20 mouse cellular contexts compared by ENCODE assay signal in genomic region chr3:142740896-142741295, GRCm38 (mm10). TPM values are rescaled to one million over a fixed set of nuclear protein-coding genes. Genes with fewer than 3 reads are reported as not detected.
DNase-seq lines count a peak whose midpoint lies in the region; ATAC-seq and TF ChIP-seq lines count a peak whose summit lies in the region.
"Had no signal": no experiment of that assay in that cellular context is flagged by ENCODE, and none has a peak within 500 bp of the region (broad histone marks: within the 10 kb centered on the region; RNA-seq: fewer than 3 reads in every experiment).

No protein-coding gene starts in this region.

- no peak for ATAC-seq in kidney, postnatal 0 days (replicated peaks; ENCODE audit: low FRiP score, low read depth)
- no peak for ATAC-seq in erythroblast, adult 5-6 weeks (replicated peaks; ENCODE audit: low FRiP score, poor library complexity, severe bottlenecking)
- ATAC-seq: forebrain, embryonic 13.5 days; intestine, embryonic 15.5 days had no signal

- H3K4me2 ChIP-seq in kidney, postnatal 0 days (ENCODE audit: low read length), result no peak overlapping the region
- H3K4me2 ChIP-seq: forebrain, embryonic 13.5 days; hindbrain, embryonic 14.5 days; intestine, embryonic 15.5 days; kidney, embryonic 15.5 days; stomach, embryonic 15.5 days had no signal

- no peaks in the 10 kb centered on the region for H3K9me3 ChIP-seq in kidney, postnatal 0 days (replicated peaks; ENCODE audit: low read length)
- H3K9me3 ChIP-seq: forebrain, embryonic 13.5 days; intestine, embryonic 15.5 days; kidney, embryonic 15.5 days; stomach, embryonic 15.5 days had no signal

- H3K27me3 ChIP-seq in kidney, postnatal 0 days (ENCODE audit: insufficient read depth, low read length), result no peaks in the 10 kb centered on the region
- H3K27me3 ChIP-seq: CH12.LX; forebrain, embryonic 13.5 days; intestine, embryonic 15.5 days; kidney, embryonic 15.5 days; stomach, embryonic 15.5 days had no signal

- H3K36me3 ChIP-seq in kidney, postnatal 0 days (ENCODE audit: insufficient read depth, low read length), result no peaks in the 10 kb centered on the region
- H3K36me3 ChIP-seq: intestine, embryonic 15.5 days; stomach, embryonic 15.5 days had no signal

- no peak overlapping the region for H3K9ac ChIP-seq in kidney, postnatal 0 days (ENCODE audit: low read depth, low read length)
- H3K9ac ChIP-seq: forebrain, embryonic 13.5 days; hindbrain, embryonic 14.5 days; intestine, embryonic 15.5 days; kidney, embryonic 15.5 days; stomach, embryonic 15.5 days had no signal

- H3K4me1 ChIP-seq in kidney, postnatal 0 days (replicated peaks; ENCODE audit: insufficient read depth, low read length), result no peaks in the 10 kb centered on the region
- peaks cover 10% of the 10 kb centered on the region for H3K4me1 ChIP-seq in brown adipose tissue, adult 24 weeks (ENCODE audit: control insufficient read depth, insufficient read depth, insufficient read length, low read length)
- H3K4me1 ChIP-seq: forebrain, embryonic 13.5 days; intestine, embryonic 15.5 days; kidney, embryonic 15.5 days; stomach, embryonic 15.5 days had no signal

- DNase-seq in kidney, postnatal 0 days (ENCODE audit: low spot score), result peak; percentile 17
- no peak for DNase-seq in kidney, postnatal 10 days
- DNase-seq in left cerebral cortex, adult 18-20 months (ENCODE audit: low spot score in 2 of 2), result peak; percentile 54 to 61
- DNase-seq in right cerebral cortex, postnatal 14 days, result peak; percentile 19
- DNase-seq in spleen, postnatal 4 days (ENCODE audit: low spot score in 2 of 2), result no peak
- DNase-seq: cerebellum, adult 11-12 months; cerebellum, postnatal 14 days; embryo, embryonic 11 days; heart, postnatal 36 days; layer of hippocampus, postnatal 36 days; liver; spleen, adult 18-20 months had no signal

- 50% methylated on average over 7 of the region's 7 CpGs for WGBS in kidney, postnatal 0 days

- H3K27ac ChIP-seq in kidney, postnatal 0 days, result no peak overlapping the region
- peak overlapping the region; percentile 98 for H3K27ac ChIP-seq in brown adipose tissue, adult 24 weeks (replicated peaks; ENCODE audit: low read depth, low read length)
- H3K27ac ChIP-seq: forebrain, embryonic 13.5 days; hindbrain, embryonic 14.5 days; intestine, embryonic 15.5 days; kidney, embryonic 15.5 days; stomach, embryonic 15.5 days had no signal

- no peak for TF ChIP-seq CTCF in kidney, postnatal 0 days (IDR thresholded peaks at IDR 0.05; ENCODE audit: low read depth)

- no peak overlapping the region for H3K4me3 ChIP-seq in kidney, postnatal 0 days (replicated peaks; ENCODE audit: low read depth, low read length)
- H3K4me3 ChIP-seq in brown adipose tissue, adult 24 weeks (ENCODE audit: insufficient read depth, low read depth, low read length), result no peak overlapping the region
- H3K4me3 ChIP-seq: forebrain, embryonic 13.5 days; intestine, embryonic 15.5 days; kidney, embryonic 15.5 days; stomach, embryonic 15.5 days had no signal

RNA-seq across cellular contexts. Expression of gene Gtf2b, which starts 23.9 kb away (rescaled TPM):
- polyA plus RNA-seq in kidney, postnatal 0 days (2015; fragmentation: Nextera tagmentation; extraction: Ambion mirVana), result 79.0 and 84.9 TPM in 2 replicates
- 24.0 and 27.2 TPM in 2 replicates for polyA plus RNA-seq in brown adipose tissue, adult 24 weeks (2012; ENCODE audit: insufficient read depth, insufficient read length, missing spikeins)
- 10 to 100 TPM; 41.2 to 42.4 TPM for total RNA-seq in left cerebral cortex, adult 18-20 months (2021)
- 33.0 and 35.5 TPM in 2 replicates for total RNA-seq in erythroblast, adult 5-6 weeks (2015; ENCODE audit: low replicate concordance)
- 35.1 and 48.7 TPM in 2 replicates for total RNA-seq in erythroblast, adult 5-6 weeks (2017; ENCODE audit: low replicate concordance)

RNA-seq across cellular contexts. Expression of gene Kyat3, which starts 40.0 kb away (rescaled TPM):
- 24.6 and 29.0 TPM in 2 replicates for polyA plus RNA-seq in kidney, postnatal 0 days (2015; fragmentation: Nextera tagmentation; extraction: Ambion mirVana)
- polyA plus RNA-seq in brown adipose tissue, adult 24 weeks (2012; ENCODE audit: insufficient read depth, insufficient read length, missing spikeins), result 50.5 and 64.1 TPM in 2 replicates
- 1 to 10 TPM; 5.9 to 6.6 TPM for total RNA-seq in left cerebral cortex, adult 18-20 months (2021)
- 0.19 and 9.4 TPM in 2 replicates for total RNA-seq in erythroblast, adult 5-6 weeks (2015; ENCODE audit: low replicate concordance)
- total RNA-seq in erythroblast, adult 5-6 weeks (2017; ENCODE audit: low replicate concordance), result 0.51 and 2.5 TPM in 2 replicates

Comparison
In these comparisons a context has a peak if more than half of its experiments do, and no peak if none do; other contexts are left out.
1. DNase-seq: peak in kidney, postnatal 0 days (single experiment), left cerebral cortex, adult 18-20 months (2 of 2) and right cerebral cortex, postnatal 14 days (single experiment); none in kidney, postnatal 10 days (single experiment) and spleen, postnatal 4 days (0 of 2).